In genomic region chr16:79086550-79086949, GRCm38 (mm10) we compare ENCODE assay signal across 50 mouse cellular contexts. TPM values are rescaled to one million over a fixed set of nuclear protein-coding genes. Genes with fewer than 3 reads are reported as not detected.
"Had no signal": no experiment of that assay in that cellular context is flagged by ENCODE, and none has a peak within 500 bp of the region (broad histone marks: within the 10 kb centered on the region; RNA-seq: fewer than 3 reads in every experiment).

No protein-coding gene starts in this region.

- H3K9ac ChIP-seq: heart, embryonic 12.5 days; heart, embryonic 13.5 days; heart, embryonic 15.5 days; hindbrain, embryonic 12.5 days; hindbrain, embryonic 13.5 days; hindbrain, embryonic 14.5 days; hindbrain, embryonic 15.5 days; kidney, embryonic 15.5 days had no signal

- ATAC-seq: hindbrain, embryonic 16.5 days; hindbrain, postnatal 0 days; inflammation-experienced regulatory T-cells, adult 6 months; intestine, embryonic 16.5 days had no signal

- H3K36me3 ChIP-seq: heart, embryonic 10.5 days; heart, embryonic 12.5 days; heart, embryonic 13.5 days; heart, embryonic 15.5 days; hindbrain, embryonic 10.5 days; hindbrain, embryonic 12.5 days; hindbrain, embryonic 13.5 days; hindbrain, embryonic 15.5 days; kidney, embryonic 15.5 days had no signal

- H3K27ac ChIP-seq: heart, adult 2 months; heart, embryonic 10.5 days; heart, embryonic 13.5 days; heart, embryonic 15.5 days; hindbrain, embryonic 10.5 days; hindbrain, embryonic 12.5 days; hindbrain, embryonic 13.5 days; hindbrain, embryonic 14.5 days; hindbrain, embryonic 15.5 days; hindbrain, postnatal 0 days; kidney, embryonic 15.5 days; kidney, postnatal 0 days; layer of hippocampus, adult 2 months had no signal

- H3K4me2 ChIP-seq: heart, embryonic 11.5 days; heart, embryonic 12.5 days; heart, embryonic 13.5 days; heart, embryonic 15.5 days; hindbrain, embryonic 12.5 days; hindbrain, embryonic 13.5 days; hindbrain, embryonic 14.5 days; hindbrain, embryonic 15.5 days; kidney, embryonic 15.5 days had no signal

- DNase-seq: heart, adult 2 months; heart, postnatal 10 days; heart, postnatal 14 days; heart, postnatal 36 days; heart, postnatal 4 days; kidney, adult 11 months; kidney, adult 18-20 months; kidney, adult 2 months; kidney, adult 8-10 months; kidney, adult 9 months; kidney, postnatal 10 days; kidney, postnatal 14 days; kidney, postnatal 25 days; kidney, postnatal 36 days; kidney, postnatal 4 days; layer of hippocampus, adult 9-11 months; layer of hippocampus, postnatal 36 days had no signal

- H3K9me3 ChIP-seq: heart, embryonic 10.5 days; heart, embryonic 12.5 days; heart, embryonic 13.5 days; heart, embryonic 15.5 days; hindbrain, embryonic 10.5 days; hindbrain, embryonic 12.5 days; hindbrain, embryonic 13.5 days; hindbrain, embryonic 15.5 days; kidney, embryonic 15.5 days had no signal

- H3K4me1 ChIP-seq: heart, embryonic 10.5 days; heart, embryonic 12.5 days; heart, embryonic 13.5 days; heart, embryonic 15.5 days; hindbrain, embryonic 10.5 days; hindbrain, embryonic 12.5 days; hindbrain, embryonic 13.5 days; hindbrain, embryonic 15.5 days; kidney, embryonic 15.5 days had no signal

- H3K27me3 ChIP-seq: heart, embryonic 12.5 days; heart, embryonic 13.5 days; heart, embryonic 15.5 days; hindbrain, embryonic 12.5 days; hindbrain, embryonic 13.5 days; hindbrain, embryonic 15.5 days; kidney, embryonic 15.5 days had no signal

- H3K4me3 ChIP-seq: heart, adult 2 months; heart, embryonic 10.5 days; heart, embryonic 12.5 days; heart, embryonic 13.5 days; heart, embryonic 15.5 days; hindbrain, embryonic 10.5 days; hindbrain, embryonic 12.5 days; hindbrain, embryonic 13.5 days; hindbrain, embryonic 15.5 days; kidney, embryonic 15.5 days; layer of hippocampus, adult 2 months had no signal

RNA-seq across cellular contexts. Expression of gene Tmprss15, which starts 4.3 kb away (rescaled TPM):
- total RNA-seq: heart, adult 2 months; heart, adult 8-10 months; heart, postnatal 10 days; heart, postnatal 14 days; heart, postnatal 25 days; heart, postnatal 36 days; heart, postnatal 4 days; hematopoietic stem cell, adult 5-6 weeks; layer of hippocampus, adult 18-20 months; layer of hippocampus, adult 2 months; layer of hippocampus, adult 8-10 months; layer of hippocampus, postnatal 10 days; layer of hippocampus, postnatal 14 days; layer of hippocampus, postnatal 25 days; layer of hippocampus, postnatal 36 days had no signal
- polyA plus RNA-seq: heart, adult 2 months; heart, embryonic 10.5 days; heart, embryonic 11.5 days; heart, embryonic 12.5 days; heart, embryonic 13.5 days; heart, embryonic 14.5 days; heart, embryonic 15.5 days; heart, embryonic 16.5 days; heart, postnatal 0 days; hindbrain, embryonic 10.5 days; hindbrain, embryonic 11.5 days; hindbrain, embryonic 12.5 days; hindbrain, embryonic 13.5 days; hindbrain, embryonic 15.5 days; hindbrain, embryonic 16.5 days; hindbrain, postnatal 0 days; inflammation-experienced regulatory T-cells, adult 6 months; intestine, embryonic 14.5 days; intestine, embryonic 16.5 days; kidney, adult 2 months; kidney, embryonic 14.5 days; kidney, embryonic 15.5 days; kidney, embryonic 16.5 days; kidney, postnatal 0 days; large intestine, adult 2 months had no signal
